In genomic region chr19:15201262-15201661, GRCm38 (mm10) we compare ENCODE assay signal across 13 mouse cellular contexts.
DNase-seq lines count a peak whose midpoint lies in the region; ATAC-seq lines count a peak whose summit lies in the region.
"Had no signal": no experiment of that assay in that cellular context is flagged by ENCODE, and none has a peak within 500 bp of the region (broad histone marks: within the 10 kb centered on the region; RNA-seq: fewer than 3 reads in every experiment).

No protein-coding gene starts in this region.

- H3K4me2 ChIP-seq in kidney, embryonic 15.5 days: no peak overlapping the region
- no peak overlapping the region for H3K4me2 ChIP-seq in neural tube, embryonic 13.5 days
- no peak overlapping the region for H3K4me2 ChIP-seq in neural tube, embryonic 15.5 days
- no peak overlapping the region for H3K4me2 ChIP-seq in forebrain, embryonic 15.5 days (replicated peaks)

- intact Hi-C loops in left cerebral cortex, postnatal 10 days (cut with DNase I): no loop called here

- H3K36me3 ChIP-seq in kidney, embryonic 15.5 days: no peaks in the 10 kb centered on the region
- H3K36me3 ChIP-seq in neural tube, embryonic 13.5 days: no peaks in the 10 kb centered on the region
- no peaks in the 10 kb centered on the region for H3K36me3 ChIP-seq in neural tube, embryonic 15.5 days
- H3K36me3 ChIP-seq in forebrain, embryonic 15.5 days: no peaks in the 10 kb centered on the region

- no peak overlapping the region for H3K9ac ChIP-seq in kidney, embryonic 15.5 days
- no peak overlapping the region for H3K9ac ChIP-seq in neural tube, embryonic 13.5 days
- H3K9ac ChIP-seq in neural tube, embryonic 15.5 days (replicated peaks): no peak overlapping the region
- no peak overlapping the region for H3K9ac ChIP-seq in forebrain, embryonic 15.5 days (replicated peaks)

- no peaks in the 10 kb centered on the region for H3K27me3 ChIP-seq in kidney, embryonic 15.5 days
- no peaks in the 10 kb centered on the region for H3K27me3 ChIP-seq in neural tube, embryonic 13.5 days
- H3K27me3 ChIP-seq in neural tube, embryonic 15.5 days (replicated peaks): no peaks in the 10 kb centered on the region
- no peaks in the 10 kb centered on the region for H3K27me3 ChIP-seq in forebrain, embryonic 15.5 days

- 38% methylated on average over 3 of the region's 3 CpGs for WGBS in kidney, embryonic 15.5 days
- 20% methylated on average over 3 of the region's 3 CpGs for WGBS in neural tube, embryonic 13.5 days
- WGBS in neural tube, embryonic 15.5 days: 24% methylated on average over 3 of the region's 3 CpGs
- 8% methylated on average over 3 of the region's 3 CpGs for WGBS in forebrain, embryonic 15.5 days

- no peak for DNase-seq in kidney, postnatal 36 days
- peak; percentile 77 for DNase-seq in retina, postnatal 1 day
- no peak for DNase-seq in left cerebral cortex, postnatal 10 days (ENCODE audit: extremely low spot score in 1 of 2, low spot score in 2 of 2)
- DNase-seq in testis, postnatal 14 days (ENCODE audit: low spot score): no peak
- DNase-seq: adrenal gland, postnatal 10 days; cerebellum, postnatal 36 days; liver had no signal

- H3K4me1 ChIP-seq in kidney, embryonic 15.5 days: no peaks in the 10 kb centered on the region
- H3K4me1 ChIP-seq in neural tube, embryonic 13.5 days (replicated peaks): peaks cover 16% of the 10 kb centered on the region
- H3K4me1 ChIP-seq in neural tube, embryonic 15.5 days: peaks cover 11% of the 10 kb centered on the region
- H3K4me1 ChIP-seq in forebrain, embryonic 15.5 days: peaks cover 13% of the 10 kb centered on the region

- no peak overlapping the region for H3K27ac ChIP-seq in kidney, embryonic 15.5 days
- peak overlapping the region; percentile 54; the same call in 1 of the 2 replicates for H3K27ac ChIP-seq in neural tube, embryonic 13.5 days (replicated peaks)
- no peak overlapping the region for H3K27ac ChIP-seq in neural tube, embryonic 15.5 days (replicated peaks)
- H3K27ac ChIP-seq in forebrain, embryonic 15.5 days (replicated peaks): peak overlapping the region; percentile 61

- ATAC-seq in kidney, embryonic 15.5 days (replicated peaks; ENCODE audit: low FRiP score): peak; percentile 46; the same call in 1 of the 2 replicates
- ATAC-seq in neural tube, embryonic 13.5 days (ENCODE audit: low read depth): peak; percentile 27
- no peak for ATAC-seq in neural tube, embryonic 15.5 days (ENCODE audit: low FRiP score)
- ATAC-seq in forebrain, embryonic 15.5 days (replicated peaks): peak; percentile 35; the same call in 1 of the 2 replicates
- ATAC-seq: intestine, postnatal 0 days had no signal

- no peak overlapping the region for H3K4me3 ChIP-seq in kidney, embryonic 15.5 days (replicated peaks)
- no peak overlapping the region for H3K4me3 ChIP-seq in neural tube, embryonic 13.5 days
- no peak overlapping the region for H3K4me3 ChIP-seq in neural tube, embryonic 15.5 days (replicated peaks)
- H3K4me3 ChIP-seq in forebrain, embryonic 15.5 days: no peak overlapping the region
- H3K4me3 ChIP-seq: myocyte had no signal

- H3K9me3 ChIP-seq in kidney, embryonic 15.5 days (replicated peaks): no peaks in the 10 kb centered on the region
- no peaks in the 10 kb centered on the region for H3K9me3 ChIP-seq in neural tube, embryonic 13.5 days
- H3K9me3 ChIP-seq in neural tube, embryonic 15.5 days (replicated peaks): no peaks in the 10 kb centered on the region
- no peaks in the 10 kb centered on the region for H3K9me3 ChIP-seq in forebrain, embryonic 15.5 days

Comparison
In these comparisons a context has a peak if more than half of its experiments do, and no peak if none do; other contexts are left out.
1. H3K27ac ChIP-seq: peak in neural tube, embryonic 13.5 days (single experiment) and forebrain, embryonic 15.5 days (single experiment); none in kidney, embryonic 15.5 days (single experiment) and neural tube, embryonic 15.5 days (single experiment).